Mouse (Mus musculus) limb, embryonic 12.5 days (tissue): ENCODE data around the gene Psmd11. TPM values are rescaled to one million over a fixed set of nuclear protein-coding genes. Genes with fewer than 3 reads are reported as not detected.
A peak's percentile ranks its signal among the peaks of the same experiment; 100 is the strongest.

Experiments used
- ATAC-seq: fragments of 200-750 bp; cut with Nextera tagmentation; 2 replicates; pipeline ENCODE4 v1.8.0; 2017; ENCODE audit warnings: low read depth, moderate TSS enrichment; ENCODE audit not compliant: insufficient number of reproducible peaks, insufficient read depth, low FRiP score, low TSS enrichment
- H3K27ac ChIP-seq: fragments of 300-500 bp; sonication (generic); 2 replicates; pipeline ENCODE4 v1.5.1; 2016; ENCODE audit warnings: mild to moderate bottlenecking, moderate library complexity
- H3K27me3 ChIP-seq: fragments of 300-500 bp; sonication (generic); 2 replicates; pipeline ENCODE4 v1.6.1; 2016; ENCODE audit warnings: mild to moderate bottlenecking, moderate library complexity
- H3K36me3 ChIP-seq: fragments of 300-500 bp; sonication (generic); 2 replicates; pipeline ENCODE4 v1.6.1; 2016; ENCODE audit warnings: mild to moderate bottlenecking, moderate library complexity
- H3K4me1 ChIP-seq: fragments of 300-500 bp; sonication (generic); replicated peaks from 2 replicates; pipeline ENCODE4 v1.6.1; 2016
- H3K4me2 ChIP-seq: fragments of 300-500 bp; sonication (generic); 2 replicates; pipeline ENCODE4 v1.6.1; 2016; ENCODE audit warnings: mild to moderate bottlenecking, moderate library complexity
- H3K4me3 ChIP-seq: fragments of 300-500 bp; sonication (generic); replicated peaks from 2 replicates; pipeline ENCODE4 v1.5.1; 2016; ENCODE audit warnings: mild to moderate bottlenecking
- H3K9ac ChIP-seq: fragments of 300-500 bp; sonication (generic); replicated peaks from 2 replicates; pipeline ENCODE4 v1.6.1; 2016; ENCODE audit warnings: mild to moderate bottlenecking, moderate library complexity
- H3K9me3 ChIP-seq: fragments of 300-500 bp; sonication (generic); 2 replicates; pipeline ENCODE4 v1.6.1; 2016; ENCODE audit warnings: mild to moderate bottlenecking, moderate library complexity
- WGBS: fragments of 180-500 bp; shearing (Covaris S2); methylation state at CpG from one replicate; pipeline ENCODE4 v1.1.7; 2016; 5-methylcytosine and 5-hydroxymethylcytosine counted together
- polyA plus RNA-seq: library from polyadenylated mRNA; unstranded; fragments of >200 nt; fragmentation: Nextera tagmentation; extraction: Ambion mirVana; gene quantifications from 2 replicates; pipeline ENCODE4 v1.2.1, GENCODE M21; 2016

The Psmd11 gene
- polyA plus RNA-seq, 1 experiment from 2014 or later = 325 TPM

DNA sequence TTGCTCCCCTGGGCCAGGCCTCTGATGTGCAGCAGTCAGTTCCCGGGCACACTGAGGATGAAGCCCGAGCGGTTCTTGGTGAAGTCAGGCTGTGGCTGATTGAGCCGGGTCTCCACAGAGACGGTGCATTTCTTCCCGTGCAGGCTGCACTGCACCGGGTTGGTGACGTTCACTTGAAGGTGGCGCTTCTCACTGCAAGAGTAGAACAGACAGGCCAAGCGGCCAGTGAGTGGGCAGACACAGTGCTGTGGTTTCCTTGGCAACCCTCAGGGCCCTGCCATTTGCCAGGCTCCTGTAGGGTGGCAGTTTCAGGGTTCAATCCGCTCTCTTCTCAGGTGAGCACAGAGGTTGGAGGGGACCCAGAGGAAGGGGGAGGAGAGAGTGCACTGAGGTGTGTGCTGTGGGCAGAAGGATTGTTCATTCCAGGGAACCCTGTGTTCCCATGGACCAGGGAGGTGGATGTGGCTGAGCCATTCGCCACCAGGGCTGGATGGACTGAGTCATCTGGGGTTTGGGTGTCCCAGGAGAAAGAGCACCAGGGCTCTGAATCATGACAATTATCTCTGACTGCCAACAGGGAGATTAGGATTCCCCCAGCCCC is 55.9 kb downstream of the Psmd11 start:
- H3K9ac ChIP-seq = no peak overlapping the region
- H3K9me3 ChIP-seq = no peaks in the 10 kb centered on the region
- no peak overlapping the region for H3K4me2 ChIP-seq
- H3K27me3 ChIP-seq = no peaks in the 10 kb centered on the region
- H3K4me1 ChIP-seq = peaks cover 27% of the 10 kb centered on the region
- no peak for ATAC-seq
- H3K36me3 ChIP-seq = peaks cover 6% of the 10 kb centered on the region; the same call in 1 of the 2 replicates
- 0 out of 2 replicates have a peak overlapping the region, but pooled peaks have one; percentile 4 for H3K27ac ChIP-seq
- H3K4me3 ChIP-seq = no peak overlapping the region
- WGBS = 40% methylated on average over 12 of the region's 12 CpGs

DNA sequence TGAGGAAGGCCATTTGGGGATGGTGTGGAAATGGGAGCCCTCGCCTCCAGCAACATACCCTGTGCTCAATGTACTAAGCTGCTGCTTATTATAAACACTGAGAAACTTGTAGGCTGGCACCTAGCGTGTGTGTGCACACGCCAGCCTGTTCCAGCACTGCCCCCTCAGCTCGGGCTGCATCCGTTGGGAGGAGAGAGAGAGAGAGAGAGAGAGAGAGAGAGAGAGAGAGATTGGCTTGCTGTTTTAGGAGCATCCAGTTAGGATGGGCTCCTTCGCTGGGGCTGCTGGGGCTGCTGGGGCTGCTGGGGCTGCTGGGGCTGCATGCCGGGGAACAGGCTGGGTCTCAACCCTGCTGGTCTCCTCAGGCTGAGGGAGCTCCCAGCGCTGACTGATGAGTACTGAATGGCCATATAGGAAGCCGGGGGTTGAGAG is 56.7 kb downstream of the Psmd11 start:
- no peak overlapping the region for H3K4me3 ChIP-seq
- no peak overlapping the region for H3K4me2 ChIP-seq
- H3K27ac ChIP-seq = no peak overlapping the region
- ATAC-seq = no peak
- no peaks in the 10 kb centered on the region for H3K36me3 ChIP-seq
- H3K9me3 ChIP-seq = no peaks in the 10 kb centered on the region
- 72% methylated on average over 9 of the region's 9 CpGs for WGBS
- H3K27me3 ChIP-seq = no peaks in the 10 kb centered on the region
- H3K9ac ChIP-seq = no peak overlapping the region
- H3K4me1 ChIP-seq = peaks cover 28% of the 10 kb centered on the region

DNA sequence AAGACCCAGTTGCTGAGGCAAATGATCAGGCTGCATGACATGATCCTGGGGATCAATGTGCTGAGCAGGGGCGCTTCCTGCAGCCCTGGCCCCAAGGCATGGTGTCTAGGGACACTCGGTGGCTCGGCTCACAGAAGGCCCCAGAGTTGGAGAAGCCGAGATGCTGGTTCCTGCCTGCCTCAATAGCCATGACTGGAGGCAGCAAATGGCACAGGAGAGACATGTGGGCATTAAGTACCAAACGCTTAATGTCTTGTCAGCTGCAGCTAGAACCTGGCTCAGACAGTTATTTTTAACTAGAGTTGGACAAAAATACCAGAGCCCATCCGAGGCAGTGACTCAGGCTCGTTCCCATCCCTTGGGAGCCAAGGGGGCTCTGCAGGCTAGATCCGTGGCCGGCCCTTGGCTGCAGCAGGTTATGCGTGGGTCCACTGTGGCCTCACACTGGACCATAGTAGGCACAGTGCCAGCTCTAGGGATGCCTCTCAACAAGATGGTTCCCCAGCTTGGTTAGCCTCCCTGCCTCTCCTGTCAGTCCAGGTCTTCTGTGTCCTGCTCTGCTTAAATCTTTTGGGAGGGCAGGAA is 57.3 kb downstream of the Psmd11 start:
- peaks cover 28% of the 10 kb centered on the region for H3K4me1 ChIP-seq
- no peak overlapping the region for H3K4me3 ChIP-seq
- H3K27me3 ChIP-seq = no peaks in the 10 kb centered on the region
- H3K4me2 ChIP-seq = no peak overlapping the region
- 81% methylated on average over 10 of the region's 10 CpGs for WGBS
- no peaks in the 10 kb centered on the region for H3K9me3 ChIP-seq
- no peak overlapping the region for H3K9ac ChIP-seq
- ATAC-seq = no peak
- H3K36me3 ChIP-seq = no peaks in the 10 kb centered on the region
- H3K27ac ChIP-seq = no peak overlapping the region

DNA sequence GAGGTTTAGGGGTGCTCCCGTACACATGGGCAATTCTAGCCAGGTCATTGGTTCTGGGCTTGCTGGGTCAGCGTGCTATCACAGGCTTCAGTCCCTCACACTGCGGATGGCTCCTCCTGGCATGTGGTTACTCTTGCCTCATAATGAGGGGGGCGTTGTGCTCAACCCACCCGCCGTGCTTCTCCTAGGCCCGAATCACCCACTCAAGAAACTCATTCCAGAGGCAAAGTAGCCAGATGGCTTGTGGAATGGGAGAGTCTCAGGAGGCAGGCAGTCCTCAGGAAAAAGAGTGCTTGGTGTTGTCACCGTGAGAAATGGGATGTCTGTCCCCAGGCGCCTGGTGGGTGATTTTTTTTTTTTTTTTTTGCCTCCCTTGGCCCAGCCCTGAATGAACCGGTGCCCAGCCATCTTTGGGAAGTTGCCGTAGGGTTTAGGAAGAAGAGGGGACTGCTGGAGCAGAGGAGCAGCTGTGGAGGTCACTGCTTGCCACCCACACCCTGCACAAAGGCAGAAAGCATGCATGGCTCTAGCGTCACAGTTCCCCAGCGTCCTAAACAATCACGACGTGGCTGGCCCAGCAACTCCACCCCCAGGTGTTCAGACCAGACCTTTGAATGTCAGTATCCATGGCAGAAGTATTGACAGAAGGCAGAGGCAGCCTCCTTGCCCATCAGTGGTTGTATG is 59.6 kb downstream of the Psmd11 start:
- Histone ChIP-seq H3K36me3 (no peaks in the 10 kb centered on the region), H3K27me3 (no peaks in the 10 kb centered on the region), H3K9me3 (no peaks in the 10 kb centered on the region), H3K4me2 (no peak overlapping the region), H3K27ac (no peak overlapping the region), H3K4me3 (no peak overlapping the region), H3K4me1 (peaks cover 28% of the 10 kb centered on the region), H3K9ac (no peak overlapping the region)
- no peak for ATAC-seq
- 68% methylated on average over 15 of the region's 15 CpGs for WGBS

DNA sequence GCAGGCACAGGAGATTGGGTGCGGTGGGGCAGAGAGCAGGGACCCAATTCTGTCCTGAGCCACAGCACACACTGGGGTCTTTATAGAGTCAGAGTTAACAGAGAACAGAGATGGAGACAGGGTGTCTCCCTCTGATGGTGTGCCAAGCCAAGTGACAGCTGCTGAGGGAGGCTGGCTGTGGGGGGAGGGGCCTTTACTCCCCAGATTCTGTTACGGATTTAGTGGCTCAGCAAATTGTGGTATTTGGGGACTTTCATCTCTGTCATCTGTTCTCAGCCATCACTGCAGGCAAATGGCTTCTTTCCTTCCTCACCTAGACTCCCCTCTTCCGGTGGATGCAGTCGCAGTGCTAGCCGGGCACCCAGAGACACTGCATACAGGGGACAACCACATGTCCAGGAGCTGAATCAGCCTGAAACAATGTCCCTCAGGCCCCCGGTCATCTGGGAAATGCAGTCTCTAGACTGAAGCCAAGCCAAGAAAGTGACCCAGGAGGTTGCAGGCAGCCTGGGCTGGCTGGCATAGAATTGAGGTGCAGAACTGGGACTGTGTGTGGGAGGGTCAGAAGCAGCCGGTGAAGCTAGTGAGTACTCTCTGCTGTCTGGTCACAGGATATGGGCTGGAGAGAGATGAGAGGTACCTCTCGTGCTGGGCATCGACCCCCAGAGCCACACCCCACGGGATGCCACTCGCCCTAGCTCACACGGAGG is 60.9 kb downstream of the Psmd11 start:
- Histone ChIP-seq H3K9me3 (no peaks in the 10 kb centered on the region), H3K4me3 (no peak overlapping the region), H3K27me3 (no peaks in the 10 kb centered on the region), H3K36me3 (no peaks in the 10 kb centered on the region), H3K4me2 (0 out of 2 replicates have a peak overlapping the region, but pooled peaks have one; percentile 10), H3K9ac (peak overlapping the region; percentile 18; the same call in 1 of the 2 replicates), H3K27ac (0 out of 2 replicates have a peak overlapping the region, but pooled peaks have one; percentile 35), H3K4me1 (peaks cover 23% of the 10 kb centered on the region)
- 0 out of 2 replicates have a peak, but pooled peaks have one; percentile 15 for ATAC-seq
- WGBS = 53% methylated on average over 12 of the region's 12 CpGs

DNA sequence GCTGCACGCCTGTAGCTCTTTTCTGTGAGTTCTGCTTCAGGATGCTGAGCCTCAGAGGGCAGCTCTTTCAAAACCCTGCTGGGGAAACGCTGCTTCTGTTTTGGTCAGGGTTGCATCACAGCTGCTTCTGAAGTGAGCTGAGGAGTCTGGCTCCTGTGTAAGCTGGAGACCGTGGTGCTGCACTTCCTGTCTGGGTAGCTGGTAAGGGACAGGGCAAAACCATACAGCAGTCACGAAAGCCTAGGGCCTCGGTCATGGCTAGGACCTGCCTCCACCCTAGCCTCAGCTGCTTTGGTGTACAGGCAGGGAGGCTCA is 61.4 kb downstream of the Psmd11 start:
- Histone ChIP-seq H3K4me3 (no peak overlapping the region), H3K9ac (no peak overlapping the region), H3K4me2 (no peak overlapping the region), H3K4me1 (peaks cover 20% of the 10 kb centered on the region), H3K9me3 (no peaks in the 10 kb centered on the region), H3K27me3 (no peaks in the 10 kb centered on the region), H3K36me3 (no peaks in the 10 kb centered on the region), H3K27ac (no peak overlapping the region)
- no peak for ATAC-seq
- WGBS = 45% methylated on average over 5 of the region's 5 CpGs

DNA sequence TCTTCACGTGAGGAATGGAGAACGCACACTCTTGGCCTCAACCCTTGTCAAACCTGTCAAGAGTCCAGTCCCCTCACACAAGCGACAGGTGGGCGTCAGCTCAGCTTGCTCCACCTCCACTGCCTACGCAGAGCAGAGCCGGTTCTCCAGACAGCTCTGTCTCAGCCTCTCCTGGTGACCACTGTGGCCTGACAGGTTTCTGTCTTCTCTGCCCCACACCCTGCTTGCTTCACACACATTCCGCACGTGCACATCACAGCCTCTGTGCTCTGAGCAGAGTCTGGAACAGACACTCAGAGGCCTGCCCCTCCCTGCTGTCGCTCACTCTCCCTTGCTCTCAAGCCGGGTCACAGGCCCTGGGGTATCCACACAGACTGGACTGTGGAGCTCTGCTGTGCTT is 62.4 kb downstream of the Psmd11 start:
- no peak overlapping the region for H3K4me2 ChIP-seq
- no peak overlapping the region for H3K9ac ChIP-seq
- no peaks in the 10 kb centered on the region for H3K36me3 ChIP-seq
- H3K27me3 ChIP-seq = no peaks in the 10 kb centered on the region
- WGBS = 73% methylated on average over 10 of the region's 10 CpGs
- ATAC-seq = no peak
- peaks cover 20% of the 10 kb centered on the region for H3K4me1 ChIP-seq
- no peaks in the 10 kb centered on the region for H3K9me3 ChIP-seq
- H3K4me3 ChIP-seq = no peak overlapping the region
- no peak overlapping the region for H3K27ac ChIP-seq

DNA sequence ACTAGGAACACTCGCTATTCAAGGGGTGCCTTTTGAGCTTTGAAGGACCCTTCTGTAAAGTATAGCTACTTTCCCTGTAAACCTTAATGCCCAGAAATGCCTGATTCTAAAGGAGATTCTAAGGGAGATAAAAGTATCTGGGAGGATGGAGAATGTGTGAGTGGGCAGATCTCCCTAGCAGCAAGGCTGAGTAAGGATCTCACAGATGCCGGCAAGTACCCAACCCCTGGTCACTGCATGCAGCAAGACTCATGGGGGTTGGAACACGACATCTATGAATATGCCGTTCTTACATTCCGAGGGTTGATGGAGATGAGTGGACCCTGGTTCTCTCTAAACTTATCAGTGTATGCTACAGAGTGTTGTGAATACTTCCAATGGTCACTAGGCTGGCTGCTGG is 64.8 kb downstream of the Psmd11 start:
- no peak overlapping the region for H3K4me2 ChIP-seq
- 89% methylated on average over 5 of the region's 5 CpGs for WGBS

DNA sequence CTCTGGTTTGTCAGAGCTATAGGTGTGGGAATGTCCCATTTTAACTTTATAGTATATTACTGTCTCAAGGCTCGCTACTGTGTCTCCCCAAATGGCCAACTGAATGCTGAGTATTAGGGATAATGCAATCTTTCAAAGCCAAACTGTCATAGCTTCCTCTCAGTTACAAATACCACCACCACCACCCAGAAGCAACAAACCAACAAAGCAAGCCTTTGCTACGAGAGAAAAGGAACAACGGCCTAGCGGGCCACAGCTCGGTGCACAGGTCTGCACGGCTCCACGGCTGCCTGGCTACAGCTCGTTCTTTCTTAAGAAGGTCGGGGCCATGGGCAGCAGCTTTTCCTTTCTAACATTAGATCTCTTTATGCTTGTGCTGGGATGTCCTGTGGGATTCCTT is 66.4 kb downstream of the Psmd11 start:
- ATAC-seq = no peak

More for the DNA sequence above, 64.8 kb downstream of the Psmd11 start:
- Histone ChIP-seq H3K9ac (no peak overlapping the region), H3K27ac (no peak overlapping the region), H3K36me3 (no peaks in the 10 kb centered on the region), H3K4me1 (peaks cover 20% of the 10 kb centered on the region), H3K4me3 (no peak overlapping the region), H3K9me3 (no peaks in the 10 kb centered on the region), H3K27me3 (no peaks in the 10 kb centered on the region)
- no peak for ATAC-seq

DNA sequence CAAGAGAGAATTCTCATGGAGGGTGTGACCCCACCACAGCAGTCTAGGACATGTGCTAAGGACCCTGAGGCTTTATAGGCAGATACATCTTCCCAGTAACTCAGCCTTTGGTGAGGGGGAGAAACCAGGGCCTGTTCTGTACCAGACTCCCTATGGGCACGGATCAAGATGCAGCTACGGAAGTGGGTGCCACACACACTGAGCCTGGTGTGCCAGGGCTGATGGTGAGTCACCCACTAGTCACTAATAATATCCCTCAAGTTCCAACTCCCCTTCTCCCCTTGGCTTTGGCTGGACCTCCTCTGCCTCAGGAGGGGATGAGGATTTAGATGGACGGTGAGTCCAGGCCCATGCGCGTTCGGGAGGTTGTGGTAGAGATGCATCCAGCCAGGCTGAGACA is 67.6 kb downstream of the Psmd11 start:
- Histone ChIP-seq H3K4me1 (peaks cover 13% of the 10 kb centered on the region), H3K27ac (no peak overlapping the region), H3K4me3 (no peak overlapping the region), H3K9me3 (no peaks in the 10 kb centered on the region), H3K27me3 (no peaks in the 10 kb centered on the region), H3K36me3 (no peaks in the 10 kb centered on the region), H3K4me2 (no peak overlapping the region), H3K9ac (no peak overlapping the region)
- WGBS = 86% methylated on average over 6 of the region's 6 CpGs
- no peak for ATAC-seq

More for the DNA sequence above, 66.4 kb downstream of the Psmd11 start:
- H3K9ac ChIP-seq = no peak overlapping the region
- no peaks in the 10 kb centered on the region for H3K9me3 ChIP-seq
- 84% methylated on average over 9 of the region's 9 CpGs for WGBS
- no peak overlapping the region for H3K4me3 ChIP-seq
- peaks cover 16% of the 10 kb centered on the region for H3K4me1 ChIP-seq
- no peak overlapping the region for H3K4me2 ChIP-seq
- no peaks in the 10 kb centered on the region for H3K36me3 ChIP-seq
- H3K27me3 ChIP-seq = no peaks in the 10 kb centered on the region
- H3K27ac ChIP-seq = no peak overlapping the region

DNA sequence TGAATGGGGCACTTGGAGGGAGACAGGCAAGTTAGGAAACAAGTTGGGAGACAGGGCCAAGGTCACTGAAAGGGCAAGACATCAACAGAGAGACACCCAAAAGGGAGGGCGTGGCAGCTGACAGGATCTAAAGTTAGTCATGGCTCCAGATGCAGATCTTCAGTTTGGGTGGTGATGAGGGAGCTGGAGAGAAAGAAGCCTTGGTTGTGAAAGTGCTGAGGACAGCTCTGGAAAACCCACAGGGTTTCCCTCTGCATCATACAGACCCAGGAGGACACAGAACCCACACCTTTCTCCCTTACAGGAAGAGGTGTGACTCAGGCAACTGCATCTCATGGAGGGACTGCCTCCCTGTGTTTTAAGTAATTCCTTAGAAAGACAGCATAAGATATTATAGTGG is 68.2 kb downstream of the Psmd11 start:
- H3K9ac ChIP-seq = no peak overlapping the region
- peaks cover 13% of the 10 kb centered on the region for H3K4me1 ChIP-seq
- no peak overlapping the region for H3K4me2 ChIP-seq
- no peaks in the 10 kb centered on the region for H3K27me3 ChIP-seq
- H3K27ac ChIP-seq = no peak overlapping the region
- H3K36me3 ChIP-seq = no peaks in the 10 kb centered on the region
- no peaks in the 10 kb centered on the region for H3K9me3 ChIP-seq
- ATAC-seq = no peak
- no peak overlapping the region for H3K4me3 ChIP-seq
- WGBS = 78% methylated on average over 1 of the region's 1 CpGs
